Mouse (Mus musculus): Measurements from ENCODE around the gene Gm28043. TPM values are rescaled to one million over a fixed set of nuclear protein-coding genes. Genes with fewer than 3 reads are reported as not detected.

Gene Gm28043
- polyA plus RNA-seq, 1 experiment from 2014 or later = 3.1 TPM

- Histone ChIP-seq H3K27ac (no peak overlapping the region), H3K4me2 (replicated peaks) (no peak overlapping the region), H3K9me3 (no peaks in the 10 kb centered on the region), H3K27me3 (no peaks in the 10 kb centered on the region), H3K4me1 (replicated peaks) (peaks cover 17% of the 10 kb centered on the region; the same call in 1 of the 2 replicates), H3K4me3 (replicated peaks) (no peak overlapping the region), H3K36me3 (peaks cover 95% of the 10 kb centered on the region), H3K9ac (replicated peaks) (no peak overlapping the region)
- 80% methylated on average over 2 of the region's 2 CpGs for WGBS
- no peak for ATAC-seq
Measured at GRCm38 (mm10) chr17:29683127-29683526, 68.5 kb downstream of the Gm28043 start.

- Histone ChIP-seq H3K4me1 (replicated peaks) (peaks cover 13% of the 10 kb centered on the region; the same call in 1 of the 2 replicates), H3K36me3 (peaks cover 92% of the 10 kb centered on the region), H3K9ac (replicated peaks) (no peak overlapping the region), H3K27me3 (no peaks in the 10 kb centered on the region), H3K9me3 (no peaks in the 10 kb centered on the region), H3K4me2 (replicated peaks) (no peak overlapping the region), H3K27ac (no peak overlapping the region), H3K4me3 (replicated peaks) (no peak overlapping the region)
- WGBS = 93% methylated on average over 4 of the region's 4 CpGs
- no peak for ATAC-seq
Measured at GRCm38 (mm10) chr17:29684275-29684674, 69.6 kb downstream of the Gm28043 start.

GRCm38 (mm10) chr17:29686771-29687170 is 72.1 kb downstream of the Gm28043 start:
- Histone ChIP-seq H3K27me3 (no peaks in the 10 kb centered on the region), H3K4me1 (replicated peaks) (0 out of 2 replicates have a peak, but pooled peaks cover 3% of the 10 kb centered on the region), H3K4me3 (replicated peaks) (no peak overlapping the region), H3K4me2 (replicated peaks) (no peak overlapping the region), H3K27ac (no peak overlapping the region), H3K36me3 (peaks cover 92% of the 10 kb centered on the region), H3K9me3 (no peaks in the 10 kb centered on the region), H3K9ac (replicated peaks) (no peak overlapping the region)
- 94% methylated on average over 5 of the region's 5 CpGs for WGBS
- ATAC-seq = no peak

GRCm38 (mm10) chr17:29687373-29687772 is 72.7 kb downstream of the Gm28043 start:
- Histone ChIP-seq H3K4me3 (replicated peaks) (no peak overlapping the region), H3K27ac (no peak overlapping the region), H3K9me3 (no peaks in the 10 kb centered on the region), H3K36me3 (peaks cover 87% of the 10 kb centered on the region), H3K4me1 (replicated peaks) (0 out of 2 replicates have a peak, but pooled peaks cover 3% of the 10 kb centered on the region), H3K27me3 (no peaks in the 10 kb centered on the region), H3K4me2 (replicated peaks) (no peak overlapping the region), H3K9ac (replicated peaks) (no peak overlapping the region)
- ATAC-seq = no peak
- 78% methylated on average over 6 of the region's 6 CpGs for WGBS

- Histone ChIP-seq H3K4me3 (replicated peaks) (no peak overlapping the region), H3K27me3 (no peaks in the 10 kb centered on the region), H3K9me3 (no peaks in the 10 kb centered on the region), H3K4me2 (replicated peaks) (no peak overlapping the region), H3K9ac (replicated peaks) (no peak overlapping the region), H3K36me3 (peaks cover 80% of the 10 kb centered on the region), H3K27ac (no peak overlapping the region), H3K4me1 (replicated peaks) (no peaks in the 10 kb centered on the region)
- 93% methylated on average over 10 of the region's 10 CpGs for WGBS
- no peak for ATAC-seq
Measured at GRCm38 (mm10) chr17:29688610-29689009, 73.9 kb downstream of the Gm28043 start.

GRCm38 (mm10) chr17:29690257-29690656 is 75.6 kb downstream of the Gm28043 start:
- H3K9ac ChIP-seq (replicated peaks) = no peak overlapping the region
- no peaks in the 10 kb centered on the region for H3K9me3 ChIP-seq
- H3K27me3 ChIP-seq = no peaks in the 10 kb centered on the region
- 91% methylated on average over 6 of the region's 6 CpGs for WGBS
- H3K4me2 ChIP-seq (replicated peaks) = no peak overlapping the region
- H3K27ac ChIP-seq = no peak overlapping the region
- no peaks in the 10 kb centered on the region for H3K4me1 ChIP-seq (replicated peaks)
- peaks cover 80% of the 10 kb centered on the region for H3K36me3 ChIP-seq
- no peak for ATAC-seq
- no peak overlapping the region for H3K4me3 ChIP-seq (replicated peaks)

GRCm38 (mm10) chr17:29692827-29693226 is 78.2 kb downstream of the Gm28043 start:
- H3K36me3 ChIP-seq = peaks cover 76% of the 10 kb centered on the region
- 95% methylated on average over 2 of the region's 2 CpGs for WGBS

GRCm38 (mm10) chr17:29693571-29693970 is 78.9 kb downstream of the Gm28043 start:
- Histone ChIP-seq H3K27ac (no peak overlapping the region), H3K36me3 (peaks cover 78% of the 10 kb centered on the region)
- 78% methylated on average over 2 of the region's 2 CpGs for WGBS

More at GRCm38 (mm10) chr17:29692827-29693226, 78.2 kb downstream of the Gm28043 start:
- no peak overlapping the region for H3K9ac ChIP-seq (replicated peaks)
- no peaks in the 10 kb centered on the region for H3K27me3 ChIP-seq
- no peak overlapping the region for H3K4me2 ChIP-seq (replicated peaks)
- H3K4me3 ChIP-seq (replicated peaks) = no peak overlapping the region
- H3K4me1 ChIP-seq (replicated peaks) = no peaks in the 10 kb centered on the region
- H3K9me3 ChIP-seq = no peaks in the 10 kb centered on the region
- ATAC-seq = no peak
- H3K27ac ChIP-seq = no peak overlapping the region

GRCm38 (mm10) chr17:29694516-29694915 is 79.8 kb downstream of the Gm28043 start:
- Histone ChIP-seq H3K4me2 (replicated peaks) (no peak overlapping the region), H3K4me1 (replicated peaks) (no peaks in the 10 kb centered on the region), H3K4me3 (replicated peaks) (no peak overlapping the region), H3K27ac (no peak overlapping the region), H3K36me3 (peaks cover 82% of the 10 kb centered on the region), H3K9me3 (no peaks in the 10 kb centered on the region), H3K9ac (replicated peaks) (no peak overlapping the region), H3K27me3 (no peaks in the 10 kb centered on the region)
- WGBS = 77% methylated on average over 4 of the region's 4 CpGs
- ATAC-seq = no peak

More at GRCm38 (mm10) chr17:29693571-29693970, 78.9 kb downstream of the Gm28043 start:
- H3K27me3 ChIP-seq = no peaks in the 10 kb centered on the region
- H3K9me3 ChIP-seq = no peaks in the 10 kb centered on the region
- H3K4me2 ChIP-seq (replicated peaks) = no peak overlapping the region
- no peak overlapping the region for H3K4me3 ChIP-seq (replicated peaks)
- H3K9ac ChIP-seq (replicated peaks) = no peak overlapping the region
- no peaks in the 10 kb centered on the region for H3K4me1 ChIP-seq (replicated peaks)
- no peak for ATAC-seq

- peaks cover 83% of the 10 kb centered on the region for H3K36me3 ChIP-seq
- no peak overlapping the region for H3K9ac ChIP-seq (replicated peaks)
- no peak for ATAC-seq
- no peaks in the 10 kb centered on the region for H3K27me3 ChIP-seq
- H3K4me3 ChIP-seq (replicated peaks) = no peak overlapping the region
- no peak overlapping the region for H3K4me2 ChIP-seq (replicated peaks)
- no peak overlapping the region for H3K27ac ChIP-seq
- 97% methylated on average over 8 of the region's 8 CpGs for WGBS
- H3K9me3 ChIP-seq = no peaks in the 10 kb centered on the region
- no peaks in the 10 kb centered on the region for H3K4me1 ChIP-seq (replicated peaks)
Measured at GRCm38 (mm10) chr17:29696940-29697339, 82.3 kb downstream of the Gm28043 start.

- Histone ChIP-seq H3K36me3 (peaks cover 94% of the 10 kb centered on the region), H3K9me3 (no peaks in the 10 kb centered on the region), H3K27ac (no peak overlapping the region), H3K9ac (replicated peaks) (no peak overlapping the region), H3K4me3 (replicated peaks) (no peak overlapping the region), H3K4me1 (replicated peaks) (peaks cover 12% of the 10 kb centered on the region), H3K27me3 (no peaks in the 10 kb centered on the region), H3K4me2 (replicated peaks) (no peak overlapping the region)
- 86% methylated on average over 6 of the region's 6 CpGs for WGBS
- ATAC-seq = no peak
Measured at GRCm38 (mm10) chr17:29698421-29698820, 83.7 kb downstream of the Gm28043 start.

GRCm38 (mm10) chr17:29700573-29700972 is 85.9 kb downstream of the Gm28043 start:
- ATAC-seq = no peak
- Histone ChIP-seq H3K4me1 (replicated peaks) (peaks cover 18% of the 10 kb centered on the region), H3K27ac (no peak overlapping the region), H3K9me3 (no peaks in the 10 kb centered on the region), H3K9ac (replicated peaks) (no peak overlapping the region), H3K27me3 (no peaks in the 10 kb centered on the region), H3K4me2 (replicated peaks) (no peak overlapping the region), H3K36me3 (peaks cover 81% of the 10 kb centered on the region), H3K4me3 (replicated peaks) (no peak overlapping the region)
- WGBS = 92% methylated on average over 7 of the region's 7 CpGs
